In the genomic region with DNA sequence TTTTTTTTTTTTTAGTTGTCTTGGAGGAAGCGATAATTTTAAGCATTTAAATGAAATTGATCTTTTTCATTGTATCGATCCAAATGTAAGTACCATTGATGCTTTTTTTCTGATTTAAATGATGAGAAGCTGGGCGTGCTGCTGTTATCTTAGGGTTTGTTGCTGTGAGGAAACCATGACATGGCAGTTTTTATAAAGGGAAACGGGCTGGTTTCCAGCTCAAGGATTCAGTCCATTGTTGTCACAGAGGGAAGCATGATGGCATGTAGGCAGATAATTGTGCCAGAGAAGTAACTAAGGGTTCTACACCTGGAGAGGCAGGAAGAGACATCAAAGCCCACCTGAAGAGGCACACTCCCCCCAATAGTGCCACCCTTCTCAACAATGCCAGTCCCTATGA, we compare ENCODE assay signal across 1 mouse cellular context.
A peak's percentile ranks its signal among the peaks of the same experiment; 100 is the strongest.
TF ChIP-seq lines count a peak whose summit lies in the region.

No protein-coding gene starts in this region.

TF ChIP-seq in MEL, 35 proteins besides CTCF, POLR2A, EP300 and RAD21:
- TF ChIP-seq KAT2A (conservative IDR thresholded peaks at IDR 0.05; ENCODE audit: low read depth, low read length) (no peak), TBP (IDR thresholded peaks at IDR 0.05; ENCODE audit: low read depth, low read length) (no peak), MYB (IDR thresholded peaks at IDR 0.05; ENCODE audit: low read depth, low read length) (no peak), BHLHE40 (IDR thresholded peaks at IDR 0.05; ENCODE audit: borderline replicate concordance, low read depth, low read length) (no peak), MYC (IDR thresholded peaks at IDR 0.05; ENCODE audit: low read depth, low read length) (no peak), USF1 (IDR thresholded peaks at IDR 0.05; ENCODE audit: low read depth, low read length) (no peak), GABPA (IDR thresholded peaks at IDR 0.05; ENCODE audit: low read depth, low read length) (peak; percentile 80), ELF1 (IDR thresholded peaks at IDR 0.05; ENCODE audit: low read depth, low read length) (no peak), MAZ (IDR thresholded peaks at IDR 0.05; ENCODE audit: low read depth, low read length) (no peak), NELFE (IDR thresholded peaks at IDR 0.05; ENCODE audit: low read depth, low read length) (no peak), MAFK (IDR thresholded peaks at IDR 0.05; ENCODE audit: borderline replicate concordance, low read depth, low read length) (peak; percentile 81; the same call in 1 of the 2 replicates), TAL1 (IDR thresholded peaks at IDR 0.05; ENCODE audit: low read length) (no peak), RCOR1 (IDR thresholded peaks at IDR 0.05; ENCODE audit: low read depth, low read length) (peak; percentile 50), POLR2AphosphoS2 (IDR thresholded peaks at IDR 0.05; ENCODE audit: low read length) (no peak), GATA1 (IDR thresholded peaks at IDR 0.05; ENCODE audit: low read depth, low read length) (peak; percentile 48; the same call in 1 of the 2 replicates), MXI1 (IDR thresholded peaks at IDR 0.05; ENCODE audit: low read depth, low read length) (peak; percentile 80), SMC3 (IDR thresholded peaks at IDR 0.05; ENCODE audit: low read depth, low read length) (no peak), ZKSCAN1 (IDR thresholded peaks at IDR 0.05; ENCODE audit: low read depth, low read length) (no peak), TCF12 (IDR thresholded peaks at IDR 0.05; ENCODE audit: low read depth, low read length) (0 out of 2 replicates have a peak, but pooled peaks have one; percentile 19), E2F4 (IDR thresholded peaks at IDR 0.05; ENCODE audit: borderline replicate concordance, low read depth, low read length) (no peak), ETS1 (IDR thresholded peaks at IDR 0.05; ENCODE audit: low read depth, low read length) (peak; percentile 89), UBTF (IDR thresholded peaks at IDR 0.05; ENCODE audit: borderline replicate concordance, insufficient read depth, low read depth, low read length) (no peak), ZNF384 (IDR thresholded peaks at IDR 0.05; ENCODE audit: low read depth, low read length) (peak; percentile 13; the same call in 1 of the 2 replicates), HCFC1 (IDR thresholded peaks at IDR 0.05; ENCODE audit: low read depth, low read length) (no peak), NRF1 (IDR thresholded peaks at IDR 0.05; ENCODE audit: insufficient read depth, low read depth, low read length, poor library complexity, severe bottlenecking) (no peak), MEF2A (IDR thresholded peaks at IDR 0.05; ENCODE audit: extremely low read depth, insufficient replicate concordance, low read depth, low read length, poor library complexity, severe bottlenecking) (no peak), ZMIZ1 (IDR thresholded peaks at IDR 0.05; ENCODE audit: low read depth, low read length) (no peak), MAX (IDR thresholded peaks at IDR 0.05; ENCODE audit: low read length) (no peak), USF2 (IDR thresholded peaks at IDR 0.05; ENCODE audit: borderline replicate concordance in 1 of 2, insufficient read depth in 1 of 2, low read depth in 1 of 2, low read length in 2 of 2) (no peak), SIN3A (IDR thresholded peaks at IDR 0.05; ENCODE audit: low read length) (peak; percentile 77), JUND (IDR thresholded peaks at IDR 0.05; ENCODE audit: low read depth, low read length) (no peak), POLR2AphosphoS5 (IDR thresholded peaks at IDR 0.05; ENCODE audit: borderline replicate concordance, low read depth, low read length) (no peak), CHD1 (IDR thresholded peaks at IDR 0.05; ENCODE audit: low read depth, low read length) (no peak), CHD2 (IDR thresholded peaks at IDR 0.05; ENCODE audit: low read length) (no peak), ZC3H11A (IDR thresholded peaks at IDR 0.05; ENCODE audit: low read depth, low read length) (no peak)
TF ChIP-seq in MEL: peak in this region for 9.
